Mouse (Mus musculus) cerebellum, adult 2 months (tissue): Measurements from ENCODE around the gene Acp6.

Experiments used
- CTCF ChIP-seq: fragments of 200-500 bp; IDR thresholded peaks from 2 replicates; pipeline ENCODE4 v1.5.1; 2011; ENCODE audit warnings: low read depth, mild to moderate bottlenecking, control low read depth, low read length, moderate library complexity, borderline replicate concordance; ENCODE audit not compliant: insufficient read depth
- POLR2A ChIP-seq: fragments of 200-500 bp; IDR thresholded peaks from 2 replicates; pipeline ENCODE4 v1.6.1; 2011; ENCODE audit warnings: low read length, control low read depth, borderline replicate concordance; ENCODE audit not compliant: insufficient read depth

GRCm38 (mm10) chr3:97157958-97158599, 498 bp upstream of the Acp6 start:
- TF ChIP-seq POLR2A = no peak
- no peak for TF ChIP-seq CTCF
